Mouse (Mus musculus) T-helper 17 cell (primary cell): ENCODE results near the gene Cdkn2aip.

ENCODE experiments used
- in situ Hi-C, 2 experiments: fragments of 300-600 bp; cut with MboI, MseI; formaldehyde crosslinking; loops; 1 replicate in 1 of 2; 2 replicates in 1 of 2; pipeline ENCODE4 v1.15.1; 2025; ENCODE audit warnings: high pct_unique_total_duplicates in 2 of 2

Gene Cdkn2aip

DNA sequence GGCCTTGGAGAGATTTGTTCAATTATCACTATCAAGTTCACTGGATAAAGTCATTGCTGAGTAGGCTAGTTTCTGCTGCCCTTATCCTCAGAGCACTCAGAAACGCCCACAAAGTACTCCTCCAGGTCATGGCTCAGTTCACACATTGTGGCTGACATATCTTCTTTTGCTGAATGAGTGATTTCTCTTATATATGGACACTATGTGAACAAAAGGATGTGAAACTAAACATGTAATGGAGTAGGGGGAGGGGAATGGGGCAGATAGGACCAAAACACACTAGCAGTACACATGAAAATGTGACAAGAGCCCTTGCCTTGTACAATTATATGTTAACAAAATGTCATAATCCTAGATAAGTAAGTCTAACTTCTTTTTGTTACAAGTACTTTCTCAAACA is 11.4 kb downstream of the Cdkn2aip start:
- in situ Hi-C loops, result loop anchor here (25.0 kb wide), 2 partner anchors 1090 to 1715 kb away; partner anchors contain the start of genes 1700029J07Rik (in 1 of the 2), Casp3 (in 1 of the 2), Lrp2bp (in 1 of the 2) and Primpol (in 1 of the 2)

DNA sequence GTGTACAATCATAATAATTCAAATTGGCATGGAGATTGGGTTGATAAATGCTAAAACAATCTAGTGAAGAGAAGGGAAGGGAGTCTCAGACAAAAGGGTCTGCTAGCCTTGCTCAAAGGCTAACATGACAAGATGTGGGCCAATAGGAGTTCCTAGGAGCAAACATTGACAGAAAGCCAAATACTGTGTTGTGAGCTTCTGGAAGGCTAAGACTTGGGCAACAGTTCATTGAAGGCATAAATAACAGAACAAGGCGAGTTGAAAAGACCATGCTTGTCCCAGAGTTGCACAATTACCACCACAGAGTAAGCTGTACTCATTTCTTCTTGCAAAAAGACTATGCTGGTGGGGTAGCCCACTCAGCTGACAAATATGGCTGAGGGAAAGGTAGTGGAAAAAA is 16.0 kb downstream of the Cdkn2aip start:
- in situ Hi-C loops, result loop anchor here (25.0 kb wide), 3 partner anchors 1085 to 1710 kb away; partner anchors contain the start of genes 1700029J07Rik (in 1 of the 2), Casp3 (in 1 of the 2), Lrp2bp (in 1 of the 2) and Primpol (in 1 of the 2)

DNA sequence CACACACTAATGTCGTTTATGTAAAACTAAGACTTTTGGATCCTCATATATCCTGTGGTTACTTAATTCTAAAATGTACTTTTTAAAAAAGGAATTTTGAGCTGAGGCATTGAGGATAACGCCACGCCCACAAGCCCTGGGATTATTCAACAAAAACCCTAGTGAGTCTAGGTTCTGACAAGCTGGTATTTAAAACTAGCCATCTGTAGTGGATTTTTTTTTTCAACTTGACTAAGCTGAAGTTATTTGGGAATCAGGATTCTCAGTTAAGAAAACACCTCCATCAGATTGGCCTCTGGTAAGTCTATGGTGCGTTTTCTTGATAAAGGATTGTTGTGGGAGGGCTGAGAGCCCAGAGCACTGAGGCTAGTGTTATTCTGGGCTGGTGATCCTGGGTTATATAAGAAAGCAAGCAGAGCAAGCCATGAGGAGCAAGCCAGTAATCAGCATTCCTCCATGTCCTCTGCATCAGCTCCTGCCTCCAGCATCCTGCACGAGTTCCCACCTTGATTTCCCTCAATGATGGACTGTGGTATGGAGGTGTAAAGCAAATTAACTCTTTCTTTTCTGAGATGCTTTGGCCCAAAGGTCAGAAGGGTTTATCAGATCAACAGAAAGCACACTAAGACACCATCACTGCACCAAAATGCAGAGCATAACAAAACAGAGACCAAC is 18.2 kb downstream of the Cdkn2aip start:
- in situ Hi-C loops, result loop anchor here (25.0 kb wide), 3 partner anchors 1083 to 1708 kb away; partner anchors contain the start of genes 1700029J07Rik (in 1 of the 2), Casp3 (in 1 of the 2), Lrp2bp (in 1 of the 2) and Primpol (in 1 of the 2)

DNA sequence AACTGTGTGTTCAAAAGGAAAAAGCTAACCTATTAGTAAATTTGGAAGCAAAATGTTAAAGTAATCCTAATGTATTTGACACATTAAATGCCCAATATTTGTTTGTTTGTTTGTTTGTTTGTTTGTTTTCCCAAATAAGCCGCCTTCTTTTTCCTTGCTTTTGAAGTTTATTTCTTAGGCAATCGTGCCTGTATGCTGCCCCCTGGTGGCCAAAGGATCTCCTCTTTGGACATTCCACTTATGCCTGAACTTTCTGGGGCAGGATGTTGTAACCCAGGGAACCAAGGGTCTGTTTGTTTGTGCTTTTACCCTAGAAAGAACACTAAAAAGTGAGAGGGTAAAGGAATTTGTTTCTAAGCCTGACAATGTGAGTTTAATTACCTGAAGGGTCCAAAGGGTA is 20.6 kb downstream of the Cdkn2aip start:
- in situ Hi-C loops, result loop anchor here (25.0 kb wide), 3 partner anchors 1081 to 1706 kb away; partner anchors contain the start of genes 1700029J07Rik (in 1 of the 2), Casp3 (in 1 of the 2), Lrp2bp (in 1 of the 2) and Primpol (in 1 of the 2)

DNA sequence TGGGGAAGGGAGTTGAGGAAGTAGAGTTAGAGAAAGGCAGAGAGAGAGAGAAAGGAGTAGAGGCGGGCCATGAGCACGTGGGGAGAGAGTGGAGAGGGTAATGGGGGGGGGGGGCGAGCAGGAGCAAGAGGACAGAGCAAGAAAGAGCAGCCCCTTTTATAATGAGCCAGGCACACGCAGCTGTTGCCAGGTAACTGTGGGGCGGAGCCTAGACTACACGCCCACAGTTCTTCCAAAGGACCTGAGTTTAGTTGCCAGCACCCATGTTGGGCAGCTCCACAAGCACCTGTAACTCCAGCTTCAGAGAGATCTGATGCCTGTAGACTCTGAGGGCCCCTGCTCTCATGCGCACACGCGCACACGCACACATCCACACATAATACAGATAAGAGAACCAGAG is 21.9 kb downstream of the Cdkn2aip start:
- in situ Hi-C loops, result loop anchor here (25.0 kb wide), 3 partner anchors 1080 to 1705 kb away; partner anchors contain the start of genes 1700029J07Rik (in 1 of the 2), Casp3 (in 1 of the 2), Lrp2bp (in 1 of the 2) and Primpol (in 1 of the 2)

DNA sequence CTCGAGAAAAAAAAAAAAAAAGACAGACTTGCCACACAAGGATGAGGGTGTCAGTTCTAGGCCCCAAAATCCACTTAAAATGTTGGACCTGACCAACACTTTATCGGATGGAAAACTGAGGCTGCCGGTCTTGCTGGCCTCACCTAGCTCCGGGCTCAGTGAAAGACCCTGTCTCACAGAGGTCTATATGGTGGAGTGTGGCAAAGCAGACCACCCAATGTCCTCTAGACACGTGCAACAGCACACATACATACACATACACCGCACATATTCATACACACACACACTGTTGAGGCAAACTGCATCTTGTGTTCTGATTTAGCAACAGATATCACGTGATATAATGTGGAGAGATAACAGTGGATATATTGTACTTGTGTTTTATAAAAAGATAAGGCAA is 22.4 kb downstream of the Cdkn2aip start:
- in situ Hi-C loops, result loop anchor here (25.0 kb wide), 3 partner anchors 1079 to 1704 kb away; partner anchors contain the start of genes 1700029J07Rik (in 1 of the 2), Casp3 (in 1 of the 2), Lrp2bp (in 1 of the 2) and Primpol (in 1 of the 2)

DNA sequence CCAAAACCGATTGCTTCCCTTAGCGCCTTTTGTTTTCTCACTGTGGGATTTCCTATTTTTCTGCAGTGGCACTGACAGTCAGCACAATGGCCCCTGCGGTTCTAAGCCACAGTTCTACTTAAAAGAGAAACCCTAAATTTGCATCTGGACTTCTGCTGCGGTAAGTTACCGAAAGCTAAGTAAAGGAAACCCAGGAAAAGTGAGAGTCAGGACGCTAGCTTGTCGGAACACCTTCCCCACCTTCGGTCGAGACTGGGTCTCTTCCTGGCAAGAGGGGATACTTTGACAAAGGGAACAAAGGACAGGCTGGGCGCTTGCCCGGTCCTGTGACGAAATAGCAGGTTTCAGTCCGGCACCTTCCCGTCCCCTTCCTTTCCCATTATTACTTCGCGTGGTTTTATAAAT is 23.1 kb downstream of the Cdkn2aip start:
- in situ Hi-C loops, result loop anchor here (25.0 kb wide), 3 partner anchors 1078 to 1703 kb away; partner anchors contain the start of genes 1700029J07Rik (in 1 of the 2), Casp3 (in 1 of the 2), Lrp2bp (in 1 of the 2) and Primpol (in 1 of the 2)

DNA sequence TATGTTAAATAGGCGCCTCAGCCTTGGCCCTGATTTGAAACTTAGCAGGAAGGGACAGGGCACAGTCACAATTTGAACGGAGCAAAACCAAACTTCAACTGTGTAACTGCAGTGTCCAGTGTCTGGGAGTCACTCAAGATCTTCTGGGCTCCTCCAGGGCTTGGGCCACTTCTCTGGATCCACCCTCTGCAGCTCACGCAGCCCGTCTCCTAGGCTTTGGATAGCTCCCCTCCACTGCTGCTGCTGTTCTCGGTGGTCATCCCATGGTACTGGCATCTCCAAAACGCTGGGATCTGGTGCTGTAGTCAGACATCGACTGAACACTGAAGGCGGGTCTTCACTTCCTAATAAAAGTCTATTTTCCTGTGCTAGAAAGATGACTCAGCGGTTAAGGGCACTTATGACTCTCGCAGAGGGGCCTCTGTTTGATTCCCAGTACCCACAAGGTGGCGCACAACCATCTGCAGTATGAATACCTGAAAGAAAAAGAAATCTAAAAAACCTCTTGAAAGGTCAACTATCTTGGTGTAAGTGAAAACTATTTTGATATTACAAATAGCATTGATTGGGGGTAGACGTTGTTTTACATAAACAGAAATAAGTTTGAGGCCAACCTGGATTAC is 23.9 kb downstream of the Cdkn2aip start:
- in situ Hi-C loops, result loop anchor here (25.0 kb wide), 3 partner anchors 1078 to 1703 kb away; partner anchors contain the start of genes 1700029J07Rik (in 1 of the 2), Casp3 (in 1 of the 2), Lrp2bp (in 1 of the 2) and Primpol (in 1 of the 2)

DNA sequence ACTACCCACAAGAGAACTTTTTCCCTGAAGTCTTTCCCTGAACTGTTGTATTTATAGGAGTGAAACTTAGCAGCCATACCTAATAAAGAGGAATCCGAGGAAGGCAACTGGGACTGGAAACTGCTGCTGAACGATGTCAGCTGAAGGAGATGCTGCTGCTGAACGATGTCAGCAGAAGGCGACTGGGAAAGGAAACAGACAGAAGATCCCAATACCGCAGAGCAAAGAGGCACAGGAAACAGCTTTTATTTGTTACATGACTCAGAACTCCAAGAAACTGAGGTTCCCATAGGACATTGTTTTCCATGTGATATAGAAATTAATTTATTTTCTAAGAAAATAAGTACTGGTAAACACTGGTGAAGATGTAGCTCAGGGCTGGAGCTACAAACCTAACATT is 29.3 kb downstream of the Cdkn2aip start:
- in situ Hi-C loops, result loop anchor here (5.0 to 25.0 kb wide), 5 partner anchors 142 to 1697 kb away; partner anchors contain the start of genes 1700029J07Rik (in 1 of the 2), Casp3 (in 1 of the 2), Lrp2bp (in 1 of the 2) and Primpol (in 1 of the 2)

DNA sequence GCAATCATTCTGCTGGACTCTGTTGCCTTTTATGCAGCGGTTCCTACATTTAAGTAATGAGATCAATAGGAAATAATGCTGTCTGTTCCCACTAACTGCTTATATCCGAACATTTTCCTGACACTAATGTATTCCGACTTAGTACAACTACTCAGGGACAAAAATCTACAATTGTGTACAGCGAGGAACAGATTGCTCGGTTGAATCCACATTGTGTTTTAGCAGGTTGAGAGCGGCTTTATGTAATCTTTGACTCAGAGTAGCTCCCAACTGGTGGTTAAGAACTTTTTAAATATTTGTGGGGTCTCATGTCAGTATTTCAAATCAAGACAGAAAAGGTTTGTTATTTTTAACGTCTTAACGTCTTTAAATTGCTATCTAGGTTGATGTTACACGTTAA is 29.7 kb downstream of the Cdkn2aip start:
- in situ Hi-C loops, result loop anchor here (5.0 to 25.0 kb wide), 5 partner anchors 142 to 1697 kb away; partner anchors contain the start of genes 1700029J07Rik (in 1 of the 2), Casp3 (in 1 of the 2), Lrp2bp (in 1 of the 2) and Primpol (in 1 of the 2)

DNA sequence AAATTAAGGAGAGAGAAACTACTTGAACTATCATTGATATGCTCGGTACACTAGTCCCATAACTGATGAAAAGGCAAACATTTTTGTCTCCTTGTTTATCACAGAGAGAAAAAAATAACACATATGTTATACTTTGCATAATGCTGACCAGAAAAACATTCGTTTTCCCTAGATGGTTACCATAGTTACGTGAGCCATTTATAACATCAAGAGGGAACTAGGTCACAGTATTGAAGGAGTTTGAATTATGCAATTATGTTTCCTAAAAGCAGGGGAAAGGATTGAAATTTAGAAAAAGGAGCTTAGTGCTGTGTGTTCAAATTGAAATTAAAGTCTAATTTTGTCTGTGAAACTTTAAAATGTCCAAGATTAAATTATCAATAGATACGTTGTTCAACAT is 33.4 kb downstream of the Cdkn2aip start:
- in situ Hi-C loops, result loop anchor here (5.0 to 25.0 kb wide), 5 partner anchors 138 to 1693 kb away; partner anchors contain the start of genes 1700029J07Rik (in 1 of the 2), Casp3 (in 1 of the 2), Lrp2bp (in 1 of the 2) and Primpol (in 1 of the 2)

DNA sequence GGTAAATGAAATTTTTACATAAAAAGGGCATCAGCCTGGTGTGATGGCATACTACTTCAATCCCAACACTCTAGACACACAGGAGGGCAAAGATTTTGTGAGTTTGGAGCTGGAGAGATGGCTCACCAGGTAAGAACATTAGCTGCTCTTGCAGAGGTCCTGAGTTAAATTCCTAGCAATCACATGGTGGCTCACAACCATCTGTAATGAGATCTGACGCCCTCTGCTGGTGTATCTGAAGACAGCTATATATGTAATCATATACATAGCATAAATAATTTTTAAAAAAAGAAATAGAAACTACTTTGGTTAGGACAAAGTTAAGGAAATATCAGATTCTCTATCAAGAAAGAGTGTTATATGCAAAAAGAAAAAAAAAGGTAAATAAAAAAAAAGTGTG is 34.1 kb downstream of the Cdkn2aip start:
- in situ Hi-C loops, result loop anchor here (5.0 to 25.0 kb wide), 6 partner anchors 33 to 1692 kb away; partner anchors contain the start of genes Cdkn2aip (in 2 of the 2), 1700029J07Rik (in 1 of the 2), Casp3 (in 1 of the 2) and Lrp2bp (in 1 of the 2)

DNA sequence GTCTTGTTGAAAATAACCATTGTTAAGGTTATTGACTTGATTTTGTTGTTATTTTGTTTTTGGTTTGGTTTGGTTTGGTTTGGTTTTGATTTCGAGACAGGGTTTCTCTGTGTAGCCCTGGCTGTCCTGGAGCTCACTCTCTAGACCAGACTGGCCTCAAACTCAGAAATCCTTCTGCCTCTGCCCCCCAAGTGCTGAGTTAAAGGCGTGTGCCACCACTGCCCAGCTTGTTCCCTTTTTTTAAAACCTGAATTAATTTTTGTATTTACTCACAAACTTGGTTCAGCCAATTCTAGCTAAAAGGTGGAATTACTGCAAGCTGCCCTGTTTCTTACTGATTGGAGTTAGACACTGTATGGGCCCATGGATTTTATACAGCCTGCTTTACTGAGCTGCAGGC is 37.1 kb downstream of the Cdkn2aip start:
- in situ Hi-C loops, result loop anchor here (5.0 to 25.0 kb wide), 4 partner anchors 36 to 1689 kb away; partner anchors contain the start of genes Cdkn2aip (in 2 of the 2), 1700029J07Rik (in 1 of the 2), Casp3 (in 1 of the 2) and Lrp2bp (in 1 of the 2)

DNA sequence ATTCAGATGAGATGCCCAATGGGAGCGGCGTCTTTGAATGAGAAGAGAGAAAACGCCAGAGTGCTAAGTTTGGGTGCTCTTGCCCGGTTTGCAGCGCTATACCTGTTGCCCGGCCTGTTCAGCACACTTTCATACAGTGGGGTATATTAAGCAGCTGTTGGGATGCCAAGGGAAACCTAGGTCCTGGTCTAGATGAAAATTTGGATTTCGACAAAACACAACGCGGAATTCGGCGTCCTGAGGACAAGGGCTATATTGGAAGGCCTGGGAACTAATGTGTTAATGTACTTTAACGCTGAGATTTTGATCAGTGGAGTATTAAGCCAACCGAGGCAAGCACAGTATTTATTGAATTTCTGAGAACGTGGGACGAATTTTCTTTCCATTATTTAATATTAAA is 37.5 kb downstream of the Cdkn2aip start:
- in situ Hi-C loops, result loop anchor here (5.0 to 25.0 kb wide), 4 partner anchors 36 to 1689 kb away; partner anchors contain the start of genes Cdkn2aip (in 2 of the 2), 1700029J07Rik (in 1 of the 2), Casp3 (in 1 of the 2) and Lrp2bp (in 1 of the 2)

DNA sequence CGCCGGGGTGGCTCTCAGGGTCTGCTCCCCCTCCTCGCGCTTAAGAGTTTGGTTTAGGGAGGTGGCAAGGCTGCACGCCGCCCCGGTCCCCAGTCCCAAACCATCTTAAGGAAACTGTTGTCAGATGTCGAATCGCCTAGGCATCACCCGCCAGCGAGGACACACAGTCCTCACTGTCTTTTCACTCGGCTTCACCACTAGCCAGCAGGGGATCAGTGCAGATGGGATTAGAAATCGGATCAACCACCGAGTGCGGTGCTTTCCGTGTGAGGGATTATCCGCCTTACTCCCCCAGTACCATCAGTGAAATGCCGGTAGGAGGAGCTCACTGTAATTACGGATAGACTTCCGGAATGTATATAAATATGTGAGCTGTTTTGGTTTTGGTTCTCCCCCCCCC is 37.9 kb downstream of the Cdkn2aip start:
- in situ Hi-C loops, result loop anchor here (5.0 to 25.0 kb wide), 4 partner anchors 37 to 1688 kb away; partner anchors contain the start of genes Cdkn2aip (in 2 of the 2), 1700029J07Rik (in 1 of the 2), Casp3 (in 1 of the 2) and Lrp2bp (in 1 of the 2)

DNA sequence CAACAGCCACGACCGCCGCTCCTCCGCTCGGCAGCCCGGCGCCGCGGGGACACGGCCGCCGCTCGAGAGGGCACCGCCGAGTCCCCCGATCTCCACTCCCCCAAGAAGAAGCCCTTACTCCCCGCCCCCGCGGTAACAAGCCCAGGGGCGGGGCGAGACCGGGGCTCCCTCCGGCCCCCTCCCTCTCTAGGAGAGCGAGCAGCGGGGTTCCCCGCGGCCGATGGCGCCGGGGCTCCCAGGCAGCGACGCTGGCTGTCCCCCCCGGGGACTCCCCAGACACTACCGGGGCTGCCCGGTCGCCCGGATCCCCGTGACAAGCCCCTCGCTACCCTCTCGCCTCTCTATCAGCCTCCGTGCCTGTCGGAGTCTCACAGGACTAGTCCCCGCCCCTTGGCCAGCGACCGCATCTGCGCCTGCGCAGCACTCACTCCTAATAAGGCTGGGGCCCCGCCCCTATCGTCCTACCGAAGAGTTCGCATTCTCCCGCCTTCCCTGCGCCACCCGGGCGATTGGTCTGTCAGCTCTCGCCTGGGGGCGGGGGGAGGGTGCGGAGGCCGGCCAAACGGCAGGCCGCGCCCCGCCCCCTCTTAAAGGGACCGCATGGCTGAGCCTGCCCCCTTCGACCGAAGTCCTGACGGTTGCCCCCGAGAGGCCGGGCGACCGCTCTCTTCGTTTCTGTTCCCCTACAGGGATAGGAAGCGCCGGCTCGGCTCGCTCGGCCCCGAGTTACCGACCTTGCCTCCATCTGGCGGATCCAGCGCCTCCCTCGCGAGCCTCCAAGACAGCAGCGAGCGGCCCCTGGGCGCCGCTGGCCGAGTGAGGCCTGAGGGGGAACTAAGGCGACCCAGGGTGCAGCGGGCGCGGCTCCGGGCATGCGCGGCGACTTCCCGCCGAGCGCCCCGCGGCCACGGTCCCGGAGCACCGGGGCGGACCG is 38.7 kb downstream of the Cdkn2aip start, which contains the start of gene Ing2:
Gene Ing2, minus strand, starts transcription at position 780 of the 934 bp plus-strand sequence.
- in situ Hi-C loops, result loop anchor here (5.0 to 25.0 kb wide), 4 partner anchors 37 to 1688 kb away; partner anchors contain the start of genes Cdkn2aip (in 2 of the 2), 1700029J07Rik (in 1 of the 2), Casp3 (in 1 of the 2) and Lrp2bp (in 1 of the 2)

DNA sequence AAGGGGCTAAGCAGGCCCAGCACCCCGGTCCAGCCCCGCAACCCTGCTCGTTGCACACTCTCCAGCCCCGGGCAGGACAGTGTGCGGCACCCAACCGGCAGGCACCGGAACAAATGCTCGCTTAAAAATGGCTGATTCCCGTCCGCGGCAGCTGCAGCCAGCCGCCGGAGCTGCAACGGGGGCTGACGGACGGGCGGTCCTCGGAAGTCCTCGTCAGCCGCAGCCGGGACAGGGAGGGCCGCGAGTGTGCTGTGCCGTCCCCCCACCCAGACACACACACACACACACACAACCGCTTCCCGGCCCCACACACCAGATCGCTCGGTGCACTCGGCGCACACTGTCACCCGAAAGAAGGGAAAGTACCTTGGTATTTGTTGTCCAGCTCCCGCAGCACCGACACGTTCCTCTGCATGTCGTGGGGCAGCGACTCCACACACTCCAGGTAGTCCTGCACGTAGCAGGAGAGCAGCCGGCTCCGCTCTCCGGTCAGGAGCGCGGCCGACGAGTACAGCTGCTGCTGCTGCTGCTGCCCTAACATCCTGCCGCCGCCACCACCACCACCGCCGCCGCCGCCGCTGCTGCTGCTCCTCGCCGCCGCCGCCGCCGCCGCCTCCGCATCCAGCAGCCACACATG is 39.5 kb downstream of the Cdkn2aip start:
- in situ Hi-C loops, result no loop called here
